Mouse (Mus musculus) frontal cortex, postnatal 10 days (tissue): ENCODE results near the gene Nfib.

ENCODE experiments used
- DNase-seq, 2 experiments: peaks; one replicate each; pipeline ENCODE4 v3.0.0; 2022; ENCODE audit warnings: low spot score in 2 of 2, mixed read lengths in 1 of 2

Gene Nfib

GRCm38 (mm10) chr4:82431831-82432230, 273.7 kb downstream of the Nfib start:
- DNase-seq = no peak

GRCm38 (mm10) chr4:82430802-82431201, 274.7 kb downstream of the Nfib start:
- no peak for DNase-seq

GRCm38 (mm10) chr4:82426224-82426623, 279.3 kb downstream of the Nfib start:
- DNase-seq = no peak

- no peak for DNase-seq
Observed at GRCm38 (mm10) chr4:82418241-82418640, 287.3 kb downstream of the Nfib start.

GRCm38 (mm10) chr4:82415817-82416216, 289.7 kb downstream of the Nfib start:
- no peak for DNase-seq

GRCm38 (mm10) chr4:82412651-82413050, 292.9 kb downstream of the Nfib start:
- DNase-seq = no peak

- DNase-seq = no peak
Observed at GRCm38 (mm10) chr4:82411965-82412364, 293.6 kb downstream of the Nfib start.

- DNase-seq = no peak
Observed at GRCm38 (mm10) chr4:82408463-82409404, 296.8 kb downstream of the Nfib start.

- no peak for DNase-seq
Observed at GRCm38 (mm10) chr4:82406511-82406910, 299.0 kb downstream of the Nfib start.

- DNase-seq = no peak
Observed at GRCm38 (mm10) chr4:82405791-82406190, 299.8 kb downstream of the Nfib start.

GRCm38 (mm10) chr4:82403975-82404651, 301.4 kb downstream of the Nfib start:
- DNase-seq = peak in 1 of 2 experiments; percentile 33

- no peak for DNase-seq
Observed at GRCm38 (mm10) chr4:82402666-82403065, 302.9 kb downstream of the Nfib start.

- DNase-seq = no peak
Observed at GRCm38 (mm10) chr4:82401450-82402061, 304.0 kb downstream of the Nfib start.

- DNase-seq = no peak
Observed at GRCm38 (mm10) chr4:82400536-82400935, 305.0 kb downstream of the Nfib start.

- DNase-seq = no peak
Observed at GRCm38 (mm10) chr4:82399406-82400380, 305.9 kb downstream of the Nfib start.

GRCm38 (mm10) chr4:82398282-82398681, 307.3 kb downstream of the Nfib start:
- no peak for DNase-seq

- DNase-seq = no peak
Observed at GRCm38 (mm10) chr4:82396805-82397204, 308.7 kb downstream of the Nfib start.

GRCm38 (mm10) chr4:82396003-82396402, 309.5 kb downstream of the Nfib start:
- no peak for DNase-seq

GRCm38 (mm10) chr4:82394346-82394745, 311.2 kb downstream of the Nfib start:
- DNase-seq = no peak

- no peak for DNase-seq
Observed at GRCm38 (mm10) chr4:82393021-82393420, 312.5 kb downstream of the Nfib start.

- DNase-seq = no peak
Observed at GRCm38 (mm10) chr4:82392496-82392895, 313.1 kb downstream of the Nfib start.
